Comparison of ENCODE assay signal across 25 mouse cellular contexts in the genomic region with DNA sequence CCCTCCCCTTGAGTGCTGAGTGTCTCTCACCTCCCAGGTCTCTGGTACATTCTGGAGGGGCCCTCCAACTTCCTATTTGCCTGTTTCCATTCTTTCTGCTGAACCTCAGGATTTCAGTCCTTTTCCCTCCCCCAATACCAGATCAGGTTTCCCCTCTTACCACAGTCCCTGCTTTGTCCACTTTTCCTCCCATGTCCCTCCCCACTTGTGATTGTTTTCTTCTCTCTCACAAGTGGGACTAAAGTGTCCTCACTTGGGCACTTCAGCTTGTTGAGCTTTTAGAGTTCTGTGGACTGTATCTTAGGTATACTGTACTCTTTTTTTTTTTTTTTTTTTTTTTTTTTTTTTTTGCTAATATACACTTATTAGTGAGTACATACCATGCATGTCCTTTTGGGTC. TPM values are rescaled to one million over a fixed set of nuclear protein-coding genes. Genes with fewer than 3 reads are reported as not detected.
DNase-seq lines count a peak whose midpoint lies in the region; TF ChIP-seq lines count a peak whose summit lies in the region.
"Had no signal": no experiment of that assay in that cellular context is flagged by ENCODE, and none has a peak within 500 bp of the region (broad histone marks: within the 10 kb centered on the region; RNA-seq: fewer than 3 reads in every experiment).

No protein-coding gene starts in this region.

- TF ChIP-seq CTCF in lung, adult 2 months (IDR thresholded peaks at IDR 0.05; ENCODE audit: insufficient read depth, low read length): no peak

- TF ChIP-seq POLR2A in lung, adult 2 months (IDR thresholded peaks at IDR 0.05; ENCODE audit: borderline replicate concordance, extremely low read depth, low read depth, low read length): no peak

- DNase-seq in heart, adult 11 months: peak; percentile 60
- no peak for DNase-seq in heart, adult 18-20 months
- DNase-seq in lung, adult 2 months: peak; percentile 25
- DNase-seq in lung, postnatal 10 days: no peak
- DNase-seq in lung, postnatal 14 days: peak; percentile 24
- peak; percentile 62 for DNase-seq in lung, postnatal 36 days
- no peak for DNase-seq in thymus, postnatal 0 days (ENCODE audit: low spot score)
- no peak for DNase-seq in thymus, postnatal 10 days (ENCODE audit: low spot score in 2 of 2)
- DNase-seq: adrenal gland, adult 2 months; adrenal gland, postnatal 10 days; adrenal gland, postnatal 25 days; cerebellum, adult 11 months; cerebellum, adult 18-20 months; cerebellum, adult 8-10 months; cerebellum, adult 9-11 months; cerebellum, postnatal 14 days; cerebellum, postnatal 36 days; embryo, embryonic 11 days had no signal

- no peaks in the 10 kb centered on the region; the same call in 1 of the 2 replicates for H3K4me1 ChIP-seq in lung, adult 2 months (ENCODE audit: control insufficient read depth, insufficient read depth, low read length)
- H3K4me1 ChIP-seq: embryonic facial prominence, embryonic 13.5 days; embryonic facial prominence, embryonic 15.5 days; forebrain, embryonic 10.5 days; forebrain, embryonic 12.5 days had no signal

- H3K4me3 ChIP-seq in lung, adult 2 months (replicated peaks; ENCODE audit: extremely low read depth, low read depth, low read length): no peak overlapping the region
- H3K4me3 ChIP-seq: embryonic facial prominence, embryonic 13.5 days; embryonic facial prominence, embryonic 15.5 days; erythroblast, embryonic 14.5 days; forebrain, embryonic 10.5 days; forebrain, embryonic 12.5 days had no signal

RNA-seq across cellular contexts. Expression of a gene that starts 6.1 kb away (rescaled TPM):
- 10 to 100 TPM; 20.3 to 23.4 TPM for total RNA-seq in heart, adult 18-20 months (2021)
- 112 and 121 TPM in 2 replicates for polyA plus RNA-seq in lung, adult 2 months (2012; rRNA removed)
- polyA plus RNA-seq in thymus, postnatal 0 days (2015; fragmentation: Nextera tagmentation; extraction: Ambion mirVana): 4.4 and 5.8 TPM in 2 replicates
- total RNA-seq: common myeloid progenitor, adult 5-6 weeks; MEL had no signal
- polyA plus RNA-seq: erythroblast, embryonic 14.5 days had no signal

Comparison
In these comparisons a context has a peak if more than half of its experiments do, and no peak if none do; other contexts are left out.
1. DNase-seq: peak in heart, adult 11 months (single experiment), lung, adult 2 months (single experiment), lung, postnatal 14 days (single experiment) and lung, postnatal 36 days (single experiment); none in heart, adult 18-20 months (0 of 2), lung, postnatal 10 days (single experiment), thymus, postnatal 0 days (single experiment) and thymus, postnatal 10 days (0 of 2).
2. RNA of a gene that starts 6.1 kb away (polyA plus RNA-seq): 112 to 121 TPM in lung, adult 2 months; 4.4 to 5.8 TPM in thymus, postnatal 0 days; every median in the first group is over 10 times any median in the second.